Mouse (Mus musculus): Measurements from ENCODE around the gene Tdp1. TPM values are rescaled to one million over a fixed set of nuclear protein-coding genes. Genes with fewer than 3 reads are reported as not detected.

Tdp1 gene
- polyA plus RNA-seq, 1 experiment from 2014 or later = 46.7 TPM

DNA sequence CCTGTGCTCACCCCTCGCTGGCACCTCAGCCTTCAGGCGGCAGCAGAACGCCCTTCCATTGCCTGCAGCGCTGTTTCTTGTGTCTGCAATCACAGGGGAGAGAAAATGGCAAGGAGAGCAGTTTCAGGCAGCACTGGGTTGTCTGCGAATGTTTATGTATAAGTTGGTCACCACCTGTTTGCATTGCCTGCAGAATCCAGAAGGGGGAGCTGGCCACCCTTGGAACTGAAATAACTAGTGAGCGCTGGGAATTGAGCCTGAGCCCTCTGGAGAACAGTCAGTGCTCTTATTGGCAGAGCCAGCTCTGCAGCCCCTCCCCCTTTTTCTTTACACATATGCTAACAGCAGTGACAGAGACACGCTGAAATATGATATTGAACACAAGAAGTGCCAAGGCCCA is 88.5 kb downstream of the Tdp1 start:
- Histone ChIP-seq H3K27me3 (replicated peaks; ENCODE audit: control insufficient read depth, insufficient read depth, low read length) (peaks cover 10% of the 10 kb centered on the region; the same call in 1 of the 2 replicates), H3K27ac (ENCODE audit: low read depth, low read length) (no peak overlapping the region), H3K4me2 (ENCODE audit: low read length) (no peak overlapping the region), H3K36me3 (ENCODE audit: control insufficient read depth, insufficient read depth, low read length) (no peaks in the 10 kb centered on the region), H3K9me3 (ENCODE audit: control insufficient read depth, low read length) (no peaks in the 10 kb centered on the region), H3K4me1 (ENCODE audit: control insufficient read depth, insufficient read depth, low read depth, low read length) (no peaks in the 10 kb centered on the region), H3K9ac (ENCODE audit: low read depth, low read length) (no peak overlapping the region), H3K4me3 (ENCODE audit: low read length) (no peak overlapping the region)
- no peak for ATAC-seq
- 56% methylated on average over 7 of the region's 7 CpGs for WGBS

- Histone ChIP-seq H3K36me3 (ENCODE audit: control insufficient read depth, insufficient read depth, low read length) (no peaks in the 10 kb centered on the region), H3K9me3 (ENCODE audit: control insufficient read depth, low read length) (no peaks in the 10 kb centered on the region), H3K4me1 (ENCODE audit: control insufficient read depth, insufficient read depth, low read depth, low read length) (no peaks in the 10 kb centered on the region), H3K9ac (ENCODE audit: low read depth, low read length) (no peak overlapping the region), H3K4me3 (ENCODE audit: low read length) (no peak overlapping the region), H3K27ac (ENCODE audit: low read depth, low read length) (no peak overlapping the region), H3K27me3 (replicated peaks; ENCODE audit: control insufficient read depth, insufficient read depth, low read length) (peaks cover 4% of the 10 kb centered on the region; the same call in 1 of the 2 replicates), H3K4me2 (ENCODE audit: low read length) (no peak overlapping the region)
- no peak for ATAC-seq
- 90% methylated on average over 1 of the region's 1 CpGs for WGBS
These were observed 89.3 kb downstream of the Tdp1 start for GRCm38 (mm10) chr12:99973659-99974058.

GRCm38 (mm10) chr12:99979541-99979940 is 95.2 kb downstream of the Tdp1 start:
- no peak for ATAC-seq
- Histone ChIP-seq H3K4me2 (ENCODE audit: low read length) (no peak overlapping the region), H3K4me3 (ENCODE audit: low read length) (no peak overlapping the region), H3K9me3 (ENCODE audit: control insufficient read depth, low read length) (no peaks in the 10 kb centered on the region), H3K27me3 (replicated peaks; ENCODE audit: control insufficient read depth, insufficient read depth, low read length) (no peaks in the 10 kb centered on the region), H3K36me3 (ENCODE audit: control insufficient read depth, insufficient read depth, low read length) (no peaks in the 10 kb centered on the region), H3K9ac (ENCODE audit: low read depth, low read length) (no peak overlapping the region), H3K4me1 (ENCODE audit: control insufficient read depth, insufficient read depth, low read depth, low read length) (no peaks in the 10 kb centered on the region), H3K27ac (ENCODE audit: low read depth, low read length) (no peak overlapping the region)
- 87% methylated on average over 4 of the region's 4 CpGs for WGBS

GRCm38 (mm10) chr12:99986797-99987196 is 102.5 kb downstream of the Tdp1 start:
- no peaks in the 10 kb centered on the region for H3K4me1 ChIP-seq (ENCODE audit: control insufficient read depth, insufficient read depth, low read depth, low read length)
- H3K4me2 ChIP-seq (ENCODE audit: low read length) = no peak overlapping the region
- no peaks in the 10 kb centered on the region for H3K36me3 ChIP-seq (ENCODE audit: control insufficient read depth, insufficient read depth, low read length)
- H3K9ac ChIP-seq (ENCODE audit: low read depth, low read length) = no peak overlapping the region
- no peak overlapping the region for H3K27ac ChIP-seq (ENCODE audit: low read depth, low read length)
- H3K4me3 ChIP-seq (ENCODE audit: low read length) = no peak overlapping the region
- no peaks in the 10 kb centered on the region for H3K27me3 ChIP-seq (replicated peaks; ENCODE audit: control insufficient read depth, insufficient read depth, low read length)
- H3K9me3 ChIP-seq (ENCODE audit: control insufficient read depth, low read length) = no peaks in the 10 kb centered on the region
- ATAC-seq = no peak
- WGBS = 97% methylated on average over 5 of the region's 5 CpGs

DNA sequence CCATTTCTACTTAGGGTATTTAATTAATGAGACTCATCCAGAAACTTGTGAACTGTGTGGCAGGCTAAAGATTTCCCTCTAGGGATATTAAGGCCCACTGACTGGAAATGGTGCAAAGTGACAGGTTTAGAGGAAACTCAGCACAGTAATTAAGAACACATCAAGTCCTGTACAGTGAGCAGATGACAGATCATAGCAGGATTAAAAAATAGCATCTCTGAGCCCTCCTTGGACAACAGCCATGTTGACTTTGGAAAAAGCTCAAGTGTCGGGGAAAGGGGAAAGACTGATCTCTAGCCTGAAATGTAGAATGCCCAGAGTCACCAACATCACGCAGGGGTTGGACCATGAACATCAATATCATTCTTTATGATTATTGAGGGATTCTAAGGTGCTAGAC is 103.8 kb downstream of the Tdp1 start:
- ATAC-seq = no peak
- WGBS = 65% methylated on average over 2 of the region's 2 CpGs
- H3K27ac ChIP-seq (ENCODE audit: low read depth, low read length) = no peak overlapping the region
- no peaks in the 10 kb centered on the region for H3K9me3 ChIP-seq (ENCODE audit: control insufficient read depth, low read length)
- H3K36me3 ChIP-seq (ENCODE audit: control insufficient read depth, insufficient read depth, low read length) = no peaks in the 10 kb centered on the region
- H3K4me1 ChIP-seq (ENCODE audit: control insufficient read depth, insufficient read depth, low read depth, low read length) = no peaks in the 10 kb centered on the region
- H3K4me2 ChIP-seq (ENCODE audit: low read length) = no peak overlapping the region
- no peaks in the 10 kb centered on the region for H3K27me3 ChIP-seq (replicated peaks; ENCODE audit: control insufficient read depth, insufficient read depth, low read length)
- no peak overlapping the region for H3K9ac ChIP-seq (ENCODE audit: low read depth, low read length)
- no peak overlapping the region for H3K4me3 ChIP-seq (ENCODE audit: low read length)

GRCm38 (mm10) chr12:99992362-99992862 is 108.1 kb downstream of the Tdp1 start:
- H3K27me3 ChIP-seq (replicated peaks; ENCODE audit: control insufficient read depth, insufficient read depth, low read length) = no peaks in the 10 kb centered on the region

GRCm38 (mm10) chr12:99993146-99993890 is 109.0 kb downstream of the Tdp1 start:
- ATAC-seq = no peak
- H3K27ac ChIP-seq (ENCODE audit: low read depth, low read length) = no peak overlapping the region
- H3K4me2 ChIP-seq (ENCODE audit: low read length) = no peak overlapping the region
- H3K9ac ChIP-seq (ENCODE audit: low read depth, low read length) = no peak overlapping the region
- H3K27me3 ChIP-seq (replicated peaks; ENCODE audit: control insufficient read depth, insufficient read depth, low read length) = no peaks in the 10 kb centered on the region
- no peak overlapping the region for H3K4me3 ChIP-seq (ENCODE audit: low read length)
- H3K4me1 ChIP-seq (ENCODE audit: control insufficient read depth, insufficient read depth, low read depth, low read length) = no peaks in the 10 kb centered on the region
- peaks cover 4% of the 10 kb centered on the region; the same call in 1 of the 2 replicates for H3K9me3 ChIP-seq (ENCODE audit: control insufficient read depth, low read length)
- WGBS = 71% methylated on average over 10 of the region's 10 CpGs
- no peaks in the 10 kb centered on the region for H3K36me3 ChIP-seq (ENCODE audit: control insufficient read depth, insufficient read depth, low read length)

More at GRCm38 (mm10) chr12:99992362-99992862, 108.1 kb downstream of the Tdp1 start:
- no peaks in the 10 kb centered on the region for H3K36me3 ChIP-seq (ENCODE audit: control insufficient read depth, insufficient read depth, low read length)
- H3K4me2 ChIP-seq (ENCODE audit: low read length) = no peak overlapping the region
- no peak overlapping the region for H3K9ac ChIP-seq (ENCODE audit: low read depth, low read length)
- no peak overlapping the region for H3K27ac ChIP-seq (ENCODE audit: low read depth, low read length)
- WGBS = 91% methylated on average over 11 of the region's 11 CpGs
- H3K4me3 ChIP-seq (ENCODE audit: low read length) = no peak overlapping the region
- H3K9me3 ChIP-seq (ENCODE audit: control insufficient read depth, low read length) = peaks cover 4% of the 10 kb centered on the region; the same call in 1 of the 2 replicates
- H3K4me1 ChIP-seq (ENCODE audit: control insufficient read depth, insufficient read depth, low read depth, low read length) = no peaks in the 10 kb centered on the region
- ATAC-seq = no peak

- Histone ChIP-seq H3K9me3 (ENCODE audit: control insufficient read depth, low read length) (peaks cover 4% of the 10 kb centered on the region; the same call in 1 of the 2 replicates), H3K27me3 (replicated peaks; ENCODE audit: control insufficient read depth, insufficient read depth, low read length) (no peaks in the 10 kb centered on the region), H3K4me1 (ENCODE audit: control insufficient read depth, insufficient read depth, low read depth, low read length) (no peaks in the 10 kb centered on the region), H3K9ac (ENCODE audit: low read depth, low read length) (no peak overlapping the region), H3K4me3 (ENCODE audit: low read length) (no peak overlapping the region), H3K4me2 (ENCODE audit: low read length) (no peak overlapping the region), H3K36me3 (ENCODE audit: control insufficient read depth, insufficient read depth, low read length) (no peaks in the 10 kb centered on the region), H3K27ac (ENCODE audit: low read depth, low read length) (no peak overlapping the region)
- no peak for ATAC-seq
- WGBS = 93% methylated on average over 5 of the region's 5 CpGs
These were observed 111.6 kb downstream of the Tdp1 start for GRCm38 (mm10) chr12:99995951-99996350.

DNA sequence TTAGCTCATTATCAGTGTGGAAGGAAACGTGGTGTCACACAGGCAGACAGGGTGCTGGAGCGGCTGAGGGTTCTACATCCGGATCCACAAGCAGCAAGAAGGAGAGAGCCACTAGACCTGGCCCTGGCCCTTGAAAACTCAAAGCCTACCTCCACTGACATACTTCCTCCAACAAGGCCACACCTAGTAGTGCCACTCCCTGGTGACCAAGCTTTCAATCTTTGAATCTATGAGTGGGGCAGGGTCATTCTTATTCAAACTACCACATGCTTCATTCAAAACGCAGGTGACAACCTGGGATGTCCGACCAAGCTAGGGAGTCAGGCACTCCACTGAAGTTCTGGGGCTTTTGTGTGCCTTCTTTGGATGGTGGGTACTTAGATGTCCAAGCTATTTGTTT is 115.4 kb downstream of the Tdp1 start:
- Histone ChIP-seq H3K27me3 (replicated peaks; ENCODE audit: control insufficient read depth, insufficient read depth, low read length) (no peaks in the 10 kb centered on the region), H3K4me3 (ENCODE audit: low read length) (no peak overlapping the region), H3K9ac (ENCODE audit: low read depth, low read length) (no peak overlapping the region), H3K36me3 (ENCODE audit: control insufficient read depth, insufficient read depth, low read length) (no peaks in the 10 kb centered on the region), H3K4me2 (ENCODE audit: low read length) (no peak overlapping the region), H3K27ac (ENCODE audit: low read depth, low read length) (no peak overlapping the region), H3K9me3 (ENCODE audit: control insufficient read depth, low read length) (no peaks in the 10 kb centered on the region), H3K4me1 (ENCODE audit: control insufficient read depth, insufficient read depth, low read depth, low read length) (peaks cover 3% of the 10 kb centered on the region; the same call in 1 of the 2 replicates)
- ATAC-seq = no peak
- WGBS = 87% methylated on average over 5 of the region's 5 CpGs

All from hindbrain, embryonic 16.5 days (tissue).